Mouse (Mus musculus) 3T3-L1 (cell line): ENCODE measurements around the gene Atp2b2.

Experiments
- DNase-seq: peaks from one replicate; pipeline ENCODE4 v3.0.0-alpha.2; 2015; ENCODE audit warnings: low read depth, low spot score

The Atp2b2 gene

DNA sequence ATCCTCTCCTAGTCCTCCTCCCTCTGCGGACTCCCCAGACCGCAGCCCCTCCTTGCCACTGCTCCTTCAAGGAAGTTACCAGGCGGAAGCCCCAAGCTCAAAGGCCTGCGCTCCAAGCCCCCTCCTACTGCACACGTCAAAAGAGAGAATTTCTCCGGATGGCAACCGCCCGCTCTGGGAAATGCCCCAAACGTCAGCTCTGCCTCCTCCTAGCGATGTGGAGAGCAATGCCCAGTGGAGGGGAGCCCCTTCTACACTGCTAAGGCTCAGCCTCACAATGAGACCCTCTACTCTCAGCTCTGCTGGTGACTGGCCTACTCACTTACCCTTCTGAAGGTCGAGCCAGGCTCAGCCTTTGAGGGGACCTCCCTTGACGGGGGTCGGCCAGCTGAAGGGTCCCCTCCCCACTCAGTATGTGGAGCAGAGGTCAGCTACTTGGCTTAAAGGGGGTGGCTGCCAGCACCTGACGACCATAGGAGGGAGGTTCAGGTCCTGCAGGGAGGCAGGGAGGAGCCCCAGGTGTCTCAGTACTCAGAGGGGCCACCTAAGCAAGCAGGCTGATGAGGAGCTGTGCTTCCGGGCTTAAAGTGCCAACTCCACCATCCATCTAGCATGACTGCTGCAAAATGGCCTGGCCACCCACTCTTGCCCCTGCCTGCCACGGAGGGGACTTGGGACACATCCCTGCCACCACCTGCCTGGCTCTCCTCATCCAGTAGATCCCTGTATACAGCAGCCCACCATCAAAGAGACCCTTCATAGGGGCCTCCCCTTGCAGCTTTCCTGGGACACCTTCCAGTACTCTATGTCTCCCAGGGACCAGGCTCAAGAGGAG is 152.2 kb downstream of the Atp2b2 start:
- no peak for DNase-seq

DNA sequence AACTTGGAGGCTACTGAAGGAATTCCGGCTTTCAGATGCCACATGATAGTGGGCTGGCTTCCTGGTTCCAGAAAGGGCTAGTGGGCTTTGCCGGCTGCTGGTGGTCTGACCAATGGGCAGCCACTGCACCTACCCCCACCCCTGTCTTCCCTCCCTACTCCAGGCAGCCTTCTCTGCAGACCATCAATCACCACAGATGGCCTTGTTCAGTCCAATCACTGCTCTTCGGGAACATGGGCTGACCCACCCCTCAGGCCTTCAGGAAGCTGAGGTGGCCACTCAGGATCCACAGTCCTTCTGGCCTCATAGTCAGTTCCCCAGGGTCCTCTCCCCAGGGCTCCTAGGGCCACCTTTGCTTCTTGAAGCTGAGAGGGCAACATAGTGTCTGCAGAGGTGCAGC is 153.2 kb downstream of the Atp2b2 start:
- no peak for DNase-seq

DNA sequence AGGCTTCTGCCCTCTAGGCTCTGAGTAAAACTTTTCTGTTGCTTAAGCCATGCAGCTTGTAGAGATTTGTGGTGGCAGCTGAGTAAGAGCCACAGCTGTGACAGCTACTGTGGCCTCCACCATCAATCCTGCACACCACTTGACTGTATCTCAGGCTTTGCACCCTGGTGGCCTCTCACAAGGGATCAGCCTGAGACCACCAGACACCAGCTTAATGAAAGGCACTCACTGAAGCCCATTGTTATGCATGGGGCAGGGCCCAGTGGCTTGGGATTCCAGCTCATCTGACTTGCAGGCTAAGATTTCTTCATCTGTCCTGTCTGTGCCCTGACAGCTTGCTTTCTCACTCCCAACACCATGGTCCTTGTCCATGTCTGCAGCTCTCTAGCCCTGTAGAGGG is 155.5 kb downstream of the Atp2b2 start:
- DNase-seq = no peak

DNA sequence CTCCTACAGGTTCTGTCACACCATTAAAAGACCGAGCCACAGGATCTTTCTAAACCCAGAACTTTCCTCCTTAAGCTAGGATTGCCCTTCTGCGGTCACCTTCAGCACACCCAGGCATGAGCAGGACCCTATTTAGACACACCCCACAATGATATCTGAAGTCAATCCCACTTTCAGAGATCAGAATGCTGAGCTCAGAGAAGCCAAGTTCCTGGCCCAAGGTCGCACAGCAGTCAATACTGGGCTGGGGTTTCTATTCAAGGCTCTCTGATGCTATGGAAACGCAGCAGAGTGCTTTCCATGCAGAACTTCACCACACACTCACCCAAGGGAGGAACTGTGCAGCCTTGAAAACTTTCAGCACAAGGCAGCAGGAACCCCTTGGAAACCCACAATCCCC is 157.6 kb downstream of the Atp2b2 start:
- no peak for DNase-seq

DNA sequence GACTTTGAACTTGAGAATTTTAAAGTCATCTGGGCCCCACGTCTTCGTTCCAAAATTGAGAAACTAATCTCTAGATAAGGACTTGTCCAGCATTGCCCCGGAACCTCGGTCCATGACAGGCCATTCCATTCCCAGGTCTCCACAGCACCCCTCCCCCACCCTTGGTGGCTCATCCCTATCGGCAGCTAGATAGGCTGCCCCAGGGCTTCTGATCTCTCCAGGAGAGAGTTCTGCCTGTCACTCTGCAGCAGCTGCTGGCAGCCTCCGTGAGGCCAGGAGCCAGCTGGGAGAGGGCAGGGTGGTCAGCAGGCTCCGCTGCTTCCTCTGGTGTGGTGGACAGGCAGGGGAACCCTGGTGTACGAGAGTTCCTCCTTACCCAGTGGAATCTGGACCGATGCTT is 159.2 kb downstream of the Atp2b2 start:
- DNase-seq = no peak

DNA sequence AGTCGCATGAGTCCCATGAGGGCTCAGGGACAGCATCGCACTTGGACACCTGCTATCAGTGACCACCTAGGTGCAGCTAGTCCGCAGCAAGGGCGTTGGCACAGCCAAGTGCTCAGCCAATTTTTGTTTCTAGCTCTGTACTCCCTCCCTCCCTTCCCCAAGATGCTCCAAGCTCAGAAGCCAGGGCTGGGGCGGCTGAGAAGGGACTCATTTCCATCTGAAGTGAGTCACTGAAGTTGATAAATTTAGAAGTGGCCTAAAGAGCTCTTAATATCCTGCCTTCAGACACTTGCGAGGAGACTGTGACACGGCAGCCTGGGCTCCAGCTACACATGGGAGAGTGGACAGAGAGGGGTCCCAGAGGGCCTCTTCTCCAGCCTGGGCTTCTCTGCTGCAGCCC is 160.0 kb downstream of the Atp2b2 start:
- no peak for DNase-seq

DNA sequence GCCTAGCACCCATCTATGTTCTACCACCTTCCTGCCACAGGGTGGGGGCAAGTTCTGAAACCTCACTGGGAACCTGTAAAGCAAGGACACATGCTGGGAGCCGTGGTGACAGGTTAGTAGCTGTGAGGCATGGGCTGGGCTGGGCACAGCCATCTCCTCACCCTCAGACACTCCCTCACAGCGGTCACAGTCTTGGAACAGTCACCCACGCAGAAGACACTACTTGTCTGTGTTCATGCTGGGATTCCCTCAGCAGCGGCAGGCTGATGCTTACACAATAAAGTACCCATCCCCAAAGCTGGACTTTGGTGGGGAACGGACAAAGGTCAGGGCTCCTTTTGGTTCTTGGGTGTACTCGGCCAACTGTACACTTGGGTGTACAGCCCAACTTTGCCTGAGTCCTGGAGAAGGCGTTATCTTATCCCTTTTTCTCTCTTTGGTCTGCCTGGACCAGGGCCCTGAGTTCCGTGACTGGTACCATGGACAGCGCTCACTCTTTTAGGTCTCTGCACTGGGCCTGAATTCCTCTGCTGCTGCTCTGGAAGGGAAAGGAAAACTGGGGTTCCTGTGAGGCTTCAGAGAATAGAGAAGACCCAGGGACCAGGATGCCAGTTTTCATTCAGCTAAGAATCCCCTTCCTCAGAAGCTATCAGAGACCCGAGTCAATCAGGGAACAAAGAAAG is 160.7 kb downstream of the Atp2b2 start:
- peak; percentile 67 for DNase-seq

DNA sequence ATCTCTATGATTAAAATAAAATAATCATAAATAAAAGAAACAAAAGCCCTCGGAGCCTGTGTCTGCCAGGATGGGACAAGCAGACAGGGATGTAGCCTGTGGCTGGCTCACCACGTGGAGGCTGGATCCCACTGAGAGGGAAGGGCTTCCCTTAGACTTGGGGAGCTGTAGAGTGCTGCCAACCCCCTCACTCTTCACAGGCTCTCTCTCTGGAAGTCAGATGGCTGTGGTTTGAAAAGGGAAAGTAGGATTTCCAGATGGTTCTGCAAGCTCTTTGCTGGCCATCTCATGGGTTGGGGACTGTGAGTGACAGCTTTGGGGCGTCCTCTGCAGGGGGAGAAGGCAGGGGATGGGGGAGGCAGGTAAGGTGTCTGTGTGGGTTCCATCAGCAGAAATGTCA is 163.0 kb downstream of the Atp2b2 start:
- DNase-seq = no peak

DNA sequence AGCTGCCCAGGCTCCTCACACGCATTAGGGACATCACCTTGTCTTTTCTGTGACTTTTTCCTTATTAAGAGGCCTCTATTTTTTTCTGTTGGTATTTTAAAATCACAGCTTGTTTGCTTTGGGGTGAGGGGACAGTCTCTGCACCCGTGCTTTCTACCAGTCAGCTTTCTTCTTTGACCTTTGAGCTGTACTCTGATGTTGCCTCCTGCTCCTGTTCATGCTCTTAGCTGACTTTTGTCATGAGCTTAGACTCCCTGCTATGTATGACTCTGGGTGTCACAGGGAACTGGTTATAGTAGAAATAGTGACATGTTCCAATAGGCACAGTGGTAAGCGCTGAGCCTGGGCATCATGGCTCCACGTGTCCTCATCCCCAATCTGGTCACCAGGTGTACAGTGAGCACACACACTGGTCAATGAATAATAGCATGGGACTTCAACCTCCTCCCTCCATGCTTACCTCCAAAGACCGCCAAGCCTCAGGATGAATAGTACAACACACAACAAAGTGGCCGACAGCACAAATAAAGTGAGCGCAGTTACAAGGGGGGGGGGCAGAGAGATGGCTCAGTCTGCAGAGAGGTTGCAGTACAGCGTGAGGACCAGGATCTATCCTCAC is 163.8 kb downstream of the Atp2b2 start:
- no peak for DNase-seq

DNA sequence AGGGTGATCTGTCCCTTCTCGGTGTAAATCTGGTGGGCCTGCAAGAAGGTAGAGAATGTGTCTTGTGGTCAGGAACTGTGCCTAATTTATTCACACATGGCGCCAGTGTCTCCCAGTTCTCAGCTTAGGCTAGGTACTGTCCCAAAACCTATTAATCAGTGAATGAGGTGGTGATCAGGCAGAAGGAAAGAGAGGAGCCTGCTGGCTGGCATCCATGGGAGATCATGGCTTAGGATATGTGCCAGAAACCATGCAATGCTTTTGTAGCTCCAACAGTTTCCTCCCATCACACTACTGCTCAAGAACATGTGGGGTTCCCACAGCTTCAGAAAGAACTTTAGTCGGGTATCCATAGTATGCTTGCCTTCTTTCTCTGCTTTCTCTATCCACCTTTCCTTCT is 165.8 kb downstream of the Atp2b2 start:
- no peak for DNase-seq

DNA sequence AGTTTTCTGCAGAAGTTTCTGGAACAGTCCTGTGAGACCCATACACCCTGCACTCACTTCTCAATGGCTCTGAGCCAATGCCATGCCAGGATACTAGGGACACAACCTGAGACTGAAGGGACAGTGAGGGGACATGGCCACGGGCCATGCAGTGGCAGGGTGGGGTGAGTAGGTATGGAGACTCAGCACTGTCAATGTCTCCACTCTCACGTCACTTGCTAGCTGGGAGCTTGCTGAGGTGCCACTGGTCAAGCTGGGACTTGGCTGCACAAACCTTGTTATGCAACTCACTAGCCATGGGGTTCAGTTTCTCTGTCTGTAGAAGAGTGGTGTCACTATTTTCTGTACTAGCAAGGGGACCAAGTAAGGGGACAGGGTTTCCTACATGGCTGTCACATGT is 167.2 kb downstream of the Atp2b2 start:
- DNase-seq = no peak

DNA sequence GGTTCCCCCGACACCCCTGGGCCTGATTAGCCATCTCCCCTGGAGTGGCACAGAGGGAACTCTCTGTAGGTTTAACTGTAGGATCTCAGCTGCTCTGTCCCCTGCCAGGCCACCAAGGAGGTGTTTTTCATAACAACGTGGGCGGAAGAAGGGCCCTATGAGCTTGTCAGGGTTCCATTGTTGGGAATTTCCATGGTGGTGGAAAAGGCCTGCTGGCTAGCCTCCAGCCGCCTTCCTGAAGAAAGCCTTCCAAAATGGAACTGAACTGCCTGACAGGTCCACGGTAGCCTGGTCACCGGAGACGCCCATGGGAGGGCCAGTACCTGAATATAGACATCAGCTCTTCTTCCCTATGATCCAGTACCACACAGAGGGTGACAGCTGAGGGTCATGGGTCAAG is 169.8 kb downstream of the Atp2b2 start:
- no peak for DNase-seq

DNA sequence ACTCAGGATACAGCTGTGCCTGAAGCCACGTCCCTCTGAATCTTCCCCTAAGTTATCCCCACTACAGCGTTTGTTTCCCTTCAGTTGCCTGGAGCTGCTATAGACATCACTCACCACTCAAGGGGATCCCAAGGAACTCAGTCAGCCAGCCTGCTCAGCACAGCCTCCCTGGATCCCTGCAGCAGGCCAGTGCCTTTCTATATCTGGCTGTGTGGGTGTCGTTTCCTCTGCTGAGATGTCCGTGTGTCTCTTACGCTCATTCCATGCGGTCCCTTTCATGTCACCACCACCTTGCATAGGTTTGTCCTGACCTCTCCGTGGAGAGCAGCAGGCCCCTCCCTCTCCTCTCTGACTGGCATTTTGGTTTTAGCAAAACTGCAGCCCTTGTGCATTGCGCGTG is 171.6 kb downstream of the Atp2b2 start:
- no peak for DNase-seq

DNA sequence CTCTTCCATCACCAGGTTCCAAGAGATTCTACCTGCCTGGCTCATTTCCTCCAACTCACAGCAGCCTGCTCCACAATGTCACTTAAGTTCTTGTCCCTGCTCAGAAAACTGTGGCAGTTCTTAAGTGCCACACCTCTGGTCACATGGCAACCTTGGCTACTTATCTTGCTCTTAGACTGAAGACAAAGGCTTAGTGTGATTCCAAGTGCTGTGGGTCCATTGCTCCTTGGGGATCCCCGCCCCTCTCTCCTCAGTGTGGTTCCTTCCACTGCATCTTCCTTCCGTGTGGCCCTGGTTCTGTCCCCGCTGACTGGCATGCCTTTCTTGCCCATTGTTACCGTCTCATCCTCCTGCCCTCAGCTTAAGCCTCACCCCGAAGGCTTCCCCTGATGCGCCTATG is 173.9 kb downstream of the Atp2b2 start:
- DNase-seq = no peak

DNA sequence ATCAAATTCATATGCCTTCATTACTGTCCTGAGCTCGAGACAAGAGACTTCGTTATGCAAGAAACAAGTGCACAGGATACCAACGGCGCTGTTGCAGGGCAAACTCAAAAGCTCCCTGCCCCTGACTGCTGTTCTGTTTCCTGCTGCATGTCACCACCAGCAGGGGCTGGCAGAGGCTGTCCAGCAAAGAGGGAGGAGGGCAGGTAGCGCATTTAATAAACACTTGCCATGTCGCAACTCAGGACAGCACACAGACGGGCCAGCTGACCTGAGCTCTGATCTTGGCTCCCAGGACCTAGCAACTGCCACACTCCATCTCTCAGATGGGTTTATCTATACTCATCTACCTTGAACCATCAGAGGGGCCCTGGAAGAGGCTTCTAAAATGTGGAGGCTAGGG is 176.7 kb downstream of the Atp2b2 start:
- no peak for DNase-seq

DNA sequence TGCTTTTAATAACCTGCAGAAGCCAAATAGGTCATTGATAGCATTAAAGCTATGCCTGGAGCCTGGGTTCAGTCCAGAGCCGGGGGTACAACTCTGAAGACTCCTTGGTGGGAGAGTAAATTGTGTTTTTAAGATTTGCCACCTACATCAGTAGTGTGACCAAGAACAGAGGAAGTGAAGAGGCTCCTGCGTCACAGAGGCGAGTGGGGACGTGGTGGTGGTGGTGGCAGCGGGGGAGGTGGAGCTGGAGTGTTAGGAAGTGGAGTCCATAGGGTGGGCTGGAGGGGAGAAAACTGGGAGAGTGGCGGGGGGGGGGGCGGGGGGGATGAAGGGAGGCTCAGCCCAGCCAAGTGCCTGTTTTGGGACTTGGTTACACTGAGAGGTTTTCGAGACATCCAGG is 177.6 kb downstream of the Atp2b2 start:
- DNase-seq = no peak

DNA sequence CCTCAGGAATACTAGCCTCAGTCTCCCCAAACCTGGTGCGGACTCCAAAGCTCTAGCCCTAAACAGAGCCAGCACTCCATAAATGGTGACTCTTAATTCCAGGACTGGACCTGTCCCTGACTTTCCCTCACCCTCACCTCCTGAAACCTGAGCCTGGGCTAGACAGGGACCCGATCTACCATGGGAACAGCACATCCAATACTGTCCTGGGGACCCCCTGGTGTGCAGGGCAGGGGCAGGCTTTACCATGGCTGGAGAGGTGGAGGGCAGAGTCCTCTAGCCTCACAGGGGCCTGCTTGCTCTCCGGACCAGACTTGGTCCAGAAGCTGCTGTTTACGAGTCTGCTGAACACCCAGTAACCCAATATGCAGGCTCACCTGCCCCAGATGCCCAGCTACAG is 179.5 kb downstream of the Atp2b2 start:
- no peak for DNase-seq

DNA sequence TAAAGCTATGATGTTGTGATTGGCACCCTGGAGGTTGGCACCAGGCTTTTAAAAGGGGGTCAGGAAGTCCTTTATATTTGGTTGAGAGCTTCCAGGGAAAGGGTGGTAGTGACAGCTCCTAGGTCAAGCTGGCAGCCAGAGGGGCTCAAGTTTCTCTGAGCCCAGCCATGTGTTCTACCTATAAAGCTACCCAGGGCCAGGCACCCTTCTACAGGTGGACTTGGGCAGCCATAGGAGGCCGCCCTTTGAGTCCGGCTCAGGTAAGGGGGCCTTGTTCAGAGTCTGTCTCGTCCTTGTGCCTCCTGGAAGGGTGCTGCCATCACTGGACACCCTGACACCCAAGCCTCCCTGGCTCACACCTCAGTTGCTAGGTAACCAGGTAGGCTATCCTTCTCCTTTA is 180.5 kb downstream of the Atp2b2 start:
- DNase-seq = no peak

DNA sequence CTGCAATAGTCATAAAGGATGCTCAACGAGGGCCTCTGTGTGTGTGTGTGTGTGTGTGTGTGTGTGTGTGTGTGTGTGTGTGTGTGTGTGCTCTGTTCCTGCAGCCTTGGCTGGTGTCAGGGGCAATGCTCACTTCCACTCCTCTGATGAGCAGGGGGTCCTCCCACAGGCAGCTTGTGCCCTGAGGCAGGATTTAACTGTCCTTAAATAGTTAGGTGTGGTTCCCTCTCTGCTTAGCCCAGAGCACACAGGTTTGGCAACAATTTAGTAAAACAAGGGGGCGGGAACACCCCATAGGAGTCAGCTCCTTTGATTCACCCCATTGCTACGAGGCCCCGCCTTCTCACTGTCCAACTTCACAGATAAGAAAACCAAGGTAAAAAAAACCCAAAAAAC is 181.0 kb downstream of the Atp2b2 start:
- DNase-seq = no peak

DNA sequence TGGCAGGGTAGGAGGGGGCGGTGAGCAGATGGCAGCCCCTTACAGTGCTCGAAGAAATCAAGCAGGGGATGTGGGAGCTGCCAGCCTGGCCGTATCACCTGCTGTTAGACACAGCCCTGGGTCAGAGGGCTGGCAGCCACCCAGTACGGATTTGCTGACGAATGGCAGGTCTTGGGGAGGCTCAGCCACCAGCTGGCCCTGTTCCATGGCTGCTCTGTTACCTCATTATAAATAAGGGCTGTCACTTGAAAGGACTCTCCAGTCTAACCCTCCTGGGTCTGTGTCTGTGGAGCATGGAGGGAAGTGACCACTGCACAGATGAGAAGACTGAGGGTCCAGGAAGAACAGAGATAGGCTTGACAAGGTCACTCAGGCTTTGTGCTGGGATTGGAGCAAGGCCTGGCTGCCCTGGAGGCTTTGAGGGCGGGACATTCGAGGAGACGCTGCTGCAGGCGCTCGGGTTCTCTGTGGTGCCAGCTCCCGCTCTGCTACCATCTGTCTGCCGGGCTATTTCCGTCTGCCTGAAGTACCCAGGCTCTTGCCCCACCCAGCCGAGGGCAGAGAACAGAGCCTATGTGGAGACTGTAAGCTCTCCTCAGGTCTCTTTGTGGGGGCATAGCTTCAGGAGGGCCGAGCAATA is 181.6 kb downstream of the Atp2b2 start:
- DNase-seq = no peak

DNA sequence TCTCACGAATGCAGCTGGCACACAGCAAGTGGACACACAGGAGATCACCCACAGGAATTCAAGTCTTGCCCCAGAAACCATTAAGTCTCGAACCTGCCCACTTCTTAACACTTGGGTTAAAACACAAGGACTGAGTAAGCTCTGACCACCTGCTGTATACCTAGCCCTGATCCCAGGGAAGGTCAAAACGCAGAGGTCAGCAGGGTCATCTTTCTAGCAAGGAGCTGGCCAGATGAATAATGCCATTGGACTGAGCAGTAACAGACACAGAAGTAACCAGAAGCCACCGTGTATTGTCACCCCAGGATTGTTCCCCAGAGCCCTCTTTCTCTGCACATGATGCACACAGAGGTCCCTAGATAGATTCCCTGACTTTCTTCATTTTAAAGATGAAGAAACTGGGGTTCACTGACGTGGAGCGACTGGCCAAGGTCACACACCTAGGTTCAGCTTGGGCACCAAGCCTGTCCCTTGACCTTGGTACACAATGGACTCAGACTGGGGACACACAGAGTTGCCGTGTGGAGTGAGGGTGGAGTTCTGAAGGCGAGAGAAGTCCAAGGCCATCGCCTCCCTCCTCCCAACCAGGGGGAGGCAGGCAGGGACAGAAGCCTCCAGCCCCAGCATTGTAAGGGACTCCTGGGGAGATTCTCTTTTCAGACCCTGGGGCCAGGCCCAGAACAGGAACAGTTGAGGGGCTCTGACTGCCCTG is 182.2 kb downstream of the Atp2b2 start:
- DNase-seq = no peak

DNA sequence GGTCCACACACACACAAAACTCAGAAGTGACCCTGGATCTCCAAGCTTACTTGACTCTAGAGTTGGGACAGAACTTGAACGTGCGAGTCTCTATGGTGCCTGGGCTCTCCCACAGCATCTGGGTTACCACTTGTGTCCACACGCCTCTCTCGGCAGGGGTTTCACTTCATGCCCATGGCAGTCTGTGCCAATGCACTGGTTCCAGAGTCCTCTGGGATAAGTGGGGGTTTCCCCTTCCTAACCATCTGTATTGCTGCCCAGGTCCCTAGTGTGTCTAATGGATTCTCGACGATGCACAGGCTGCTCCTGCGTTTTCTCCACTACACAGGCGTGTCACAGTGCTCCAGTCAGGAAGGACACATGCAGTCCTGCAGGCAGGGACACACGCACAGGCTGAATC is 184.1 kb downstream of the Atp2b2 start:
- no peak for DNase-seq
